Mouse (Mus musculus): ENCODE results near the gene Cstad. TPM values are rescaled to one million over a fixed set of nuclear protein-coding genes. Genes with fewer than 3 reads are reported as not detected.
A peak's percentile ranks its signal among the peaks of the same experiment; 100 is the strongest.

Gene Cstad
- polyA plus RNA-seq, 1 experiment from 2014 or later, result 1.2 TPM

DNA sequence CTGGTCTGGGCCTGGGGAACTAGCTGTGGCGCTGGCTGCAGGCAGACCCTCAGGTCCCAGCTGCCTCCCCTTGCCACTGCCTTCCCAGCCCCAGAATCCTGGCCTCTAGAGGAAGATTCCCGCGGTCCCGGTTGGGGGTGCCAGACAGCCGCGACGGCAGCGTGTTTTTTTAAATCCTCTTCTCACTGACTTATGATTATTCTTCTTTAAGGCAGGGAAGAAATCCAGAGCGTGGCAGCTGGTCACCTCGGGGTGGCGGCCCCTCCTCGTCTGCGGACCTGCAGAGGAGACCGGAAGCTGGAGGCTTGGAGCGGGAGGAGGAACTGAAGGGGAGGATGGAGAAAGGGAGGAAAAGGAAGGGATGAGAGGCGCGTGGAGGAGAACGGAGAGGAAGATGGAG, 18.7 kb downstream of the Cstad start:
- WGBS, result under 1% methylated on average over 18 of the region's 18 CpGs
- H3K4me1 ChIP-seq (ENCODE audit: control insufficient read depth, insufficient read depth, low read length), result peaks cover 22% of the 10 kb centered on the region
- no peaks in the 10 kb centered on the region for H3K9me3 ChIP-seq (ENCODE audit: control insufficient read depth, low read length)
- peak overlapping the region; percentile 86 for H3K27ac ChIP-seq (replicated peaks; ENCODE audit: low read depth, low read length)
- peak overlapping the region; percentile 9; the same call in 1 of the 2 replicates for H3K4me3 ChIP-seq (replicated peaks; ENCODE audit: low read depth, low read length)
- no peaks in the 10 kb centered on the region for H3K27me3 ChIP-seq (ENCODE audit: control insufficient read depth, insufficient read depth, low read length)
- H3K4me2 ChIP-seq (ENCODE audit: low read length), result peak overlapping the region; percentile 46
- no peaks in the 10 kb centered on the region for H3K36me3 ChIP-seq (ENCODE audit: control insufficient read depth, insufficient read depth, low read length)
- H3K9ac ChIP-seq (replicated peaks; ENCODE audit: low read length), result peak overlapping the region; percentile 38
- ATAC-seq (ENCODE audit: low FRiP score, low TSS enrichment), result peak; percentile 66
- peak; percentile 88 for DNase-seq

DNA sequence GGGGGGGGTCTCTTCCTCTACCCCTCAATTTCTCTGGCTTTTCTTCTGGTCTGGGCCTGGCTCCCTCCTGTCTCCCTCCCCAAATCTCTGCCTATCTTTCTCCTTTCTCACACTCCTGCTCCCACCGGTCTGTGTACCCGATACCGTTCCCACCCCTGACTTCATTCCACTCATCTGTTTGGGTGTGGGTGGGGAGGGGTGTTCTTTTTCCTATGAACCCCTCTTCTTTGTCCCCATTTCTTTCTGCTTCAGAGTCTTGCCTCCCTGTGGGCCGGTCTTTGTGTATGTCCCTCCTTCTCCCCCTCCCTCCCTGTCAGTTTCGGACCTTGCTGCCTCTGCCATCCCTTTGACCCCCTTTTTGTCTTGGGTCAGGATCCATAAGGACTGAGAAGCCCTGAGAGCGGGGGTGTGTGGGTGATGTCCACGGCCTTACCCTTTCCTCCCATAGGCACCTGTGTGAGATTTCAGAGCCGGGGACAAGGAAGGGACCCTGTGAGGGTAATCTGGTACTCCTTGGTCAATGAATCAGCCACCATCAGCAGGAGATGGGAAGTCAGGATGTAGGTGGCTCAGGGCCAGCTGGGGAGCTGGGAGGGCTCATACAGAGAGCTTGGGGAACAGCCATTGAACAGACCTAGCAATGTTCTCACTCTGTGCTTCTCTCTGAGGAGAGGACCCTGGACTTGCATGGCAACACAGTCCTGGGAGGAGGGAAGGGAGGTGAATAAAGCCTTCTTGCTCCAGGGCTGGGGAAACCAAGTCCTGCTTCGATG, 19.5 kb downstream of the Cstad start:
- peak overlapping the region; percentile 38 for H3K9ac ChIP-seq (replicated peaks; ENCODE audit: low read length)
- H3K4me3 ChIP-seq (replicated peaks; ENCODE audit: low read depth, low read length), result 0 out of 2 replicates have a peak overlapping the region, but pooled peaks have one; percentile 9
- H3K27me3 ChIP-seq (ENCODE audit: control insufficient read depth, insufficient read depth, low read length), result no peaks in the 10 kb centered on the region
- H3K36me3 ChIP-seq (ENCODE audit: control insufficient read depth, insufficient read depth, low read length), result no peaks in the 10 kb centered on the region
- WGBS, result 24% methylated on average over 9 of the region's 9 CpGs
- H3K4me1 ChIP-seq (ENCODE audit: control insufficient read depth, insufficient read depth, low read length), result peaks cover 17% of the 10 kb centered on the region
- no peaks in the 10 kb centered on the region for H3K9me3 ChIP-seq (ENCODE audit: control insufficient read depth, low read length)
- peak; percentile 55 for ATAC-seq (ENCODE audit: low FRiP score, low TSS enrichment)
- peak overlapping the region; percentile 86 for H3K27ac ChIP-seq (replicated peaks; ENCODE audit: low read depth, low read length)
- no peak for DNase-seq
- H3K4me2 ChIP-seq (ENCODE audit: low read length), result peak overlapping the region; percentile 46

DNA sequence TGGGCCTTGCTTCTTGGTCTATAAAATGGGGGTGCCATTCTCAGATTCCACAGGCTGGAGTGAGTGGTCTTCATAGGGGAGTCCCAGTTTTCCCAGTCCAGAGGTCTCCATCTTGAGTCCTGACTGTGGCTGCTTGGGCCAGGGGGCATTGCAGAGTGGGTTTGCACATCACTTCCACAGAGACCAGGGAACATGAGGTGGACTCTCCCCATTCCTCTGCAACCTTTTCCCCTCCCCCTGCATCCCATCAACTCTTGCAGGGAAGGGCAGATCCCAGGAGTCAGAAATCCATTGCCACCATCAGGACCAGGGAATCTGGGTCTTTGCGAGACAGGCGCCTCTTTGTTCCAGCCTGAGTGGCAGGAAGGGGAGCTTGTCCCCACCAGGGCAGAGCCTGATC, 21.0 kb downstream of the Cstad start:
- no peak overlapping the region for H3K4me2 ChIP-seq (ENCODE audit: low read length)
- WGBS, result 80% methylated on average over 2 of the region's 2 CpGs
- no peak overlapping the region for H3K9ac ChIP-seq (replicated peaks; ENCODE audit: low read length)
- H3K4me1 ChIP-seq (ENCODE audit: control insufficient read depth, insufficient read depth, low read length), result peaks cover 17% of the 10 kb centered on the region
- H3K4me3 ChIP-seq (replicated peaks; ENCODE audit: low read depth, low read length), result no peak overlapping the region
- ATAC-seq (ENCODE audit: low FRiP score, low TSS enrichment), result no peak
- H3K36me3 ChIP-seq (ENCODE audit: control insufficient read depth, insufficient read depth, low read length), result no peaks in the 10 kb centered on the region
- no peaks in the 10 kb centered on the region for H3K27me3 ChIP-seq (ENCODE audit: control insufficient read depth, insufficient read depth, low read length)
- H3K27ac ChIP-seq (replicated peaks; ENCODE audit: low read depth, low read length), result no peak overlapping the region
- H3K9me3 ChIP-seq (ENCODE audit: control insufficient read depth, low read length), result no peaks in the 10 kb centered on the region
- no peak for DNase-seq

GRCm38 (mm10) chr2:30616464-30616863, 21.6 kb downstream of the Cstad start:
- WGBS, result 76% methylated on average over 6 of the region's 6 CpGs
- ATAC-seq (ENCODE audit: low FRiP score, low TSS enrichment) (no peak), DNase-seq (no peak)
- Histone ChIP-seq H3K4me1 (ENCODE audit: control insufficient read depth, insufficient read depth, low read length) (peaks cover 17% of the 10 kb centered on the region), H3K4me3 (replicated peaks; ENCODE audit: low read depth, low read length) (no peak overlapping the region), H3K9ac (replicated peaks; ENCODE audit: low read length) (no peak overlapping the region), H3K27ac (replicated peaks; ENCODE audit: low read depth, low read length) (no peak overlapping the region), H3K4me2 (ENCODE audit: low read length) (no peak overlapping the region), H3K27me3 (ENCODE audit: control insufficient read depth, insufficient read depth, low read length) (no peaks in the 10 kb centered on the region), H3K36me3 (ENCODE audit: control insufficient read depth, insufficient read depth, low read length) (no peaks in the 10 kb centered on the region), H3K9me3 (ENCODE audit: control insufficient read depth, low read length) (no peaks in the 10 kb centered on the region)

DNA sequence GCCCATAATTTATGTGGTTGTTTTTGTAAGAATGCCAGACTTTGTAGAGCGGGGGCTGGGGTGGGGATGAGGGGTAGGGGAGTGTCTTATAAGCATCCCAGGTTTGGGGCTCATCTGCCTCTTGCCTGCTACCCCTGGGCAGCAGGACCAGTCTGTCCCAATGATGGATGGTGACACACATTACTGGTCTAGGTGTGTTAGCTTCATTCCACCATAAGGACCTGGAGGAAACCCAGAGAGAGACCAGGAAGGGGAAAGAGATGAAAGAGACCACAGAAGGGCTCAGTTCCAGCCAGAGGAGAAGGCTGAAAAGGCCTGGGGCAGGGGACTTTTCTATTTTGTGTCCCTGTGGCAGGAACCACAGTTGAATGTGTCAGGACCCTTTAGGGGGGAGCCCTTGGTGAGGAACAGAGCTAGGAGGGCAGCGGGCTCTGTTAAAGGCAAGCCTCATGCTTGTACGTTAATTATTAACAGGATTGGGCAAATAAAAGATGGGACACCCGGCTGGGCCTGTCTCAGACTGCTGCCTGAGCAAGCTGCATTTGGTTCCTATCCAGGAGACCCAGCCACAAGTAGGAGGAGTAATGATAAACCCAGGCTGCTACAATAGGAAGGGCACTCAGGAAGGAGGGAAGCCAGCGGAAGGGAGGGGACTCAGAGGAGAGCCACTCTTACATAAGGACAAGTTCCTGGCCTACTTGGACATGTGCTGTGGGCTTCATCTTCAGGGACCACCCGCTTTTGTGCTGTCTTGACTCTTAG, 23.8 kb downstream of the Cstad start:
- Histone ChIP-seq H3K4me2 (ENCODE audit: low read length) (no peak overlapping the region), H3K27ac (replicated peaks; ENCODE audit: low read depth, low read length) (0 out of 2 replicates have a peak overlapping the region, but pooled peaks have one; percentile 10), H3K4me1 (ENCODE audit: control insufficient read depth, insufficient read depth, low read length) (peaks cover 12% of the 10 kb centered on the region), H3K4me3 (replicated peaks; ENCODE audit: low read depth, low read length) (no peak overlapping the region), H3K27me3 (ENCODE audit: control insufficient read depth, insufficient read depth, low read length) (no peaks in the 10 kb centered on the region), H3K9me3 (ENCODE audit: control insufficient read depth, low read length) (no peaks in the 10 kb centered on the region), H3K36me3 (ENCODE audit: control insufficient read depth, insufficient read depth, low read length) (no peaks in the 10 kb centered on the region), H3K9ac (replicated peaks; ENCODE audit: low read length) (no peak overlapping the region)
- no peak for DNase-seq
- no peak for ATAC-seq (ENCODE audit: low FRiP score, low TSS enrichment)
- 85% methylated on average over 6 of the region's 6 CpGs for WGBS

DNA sequence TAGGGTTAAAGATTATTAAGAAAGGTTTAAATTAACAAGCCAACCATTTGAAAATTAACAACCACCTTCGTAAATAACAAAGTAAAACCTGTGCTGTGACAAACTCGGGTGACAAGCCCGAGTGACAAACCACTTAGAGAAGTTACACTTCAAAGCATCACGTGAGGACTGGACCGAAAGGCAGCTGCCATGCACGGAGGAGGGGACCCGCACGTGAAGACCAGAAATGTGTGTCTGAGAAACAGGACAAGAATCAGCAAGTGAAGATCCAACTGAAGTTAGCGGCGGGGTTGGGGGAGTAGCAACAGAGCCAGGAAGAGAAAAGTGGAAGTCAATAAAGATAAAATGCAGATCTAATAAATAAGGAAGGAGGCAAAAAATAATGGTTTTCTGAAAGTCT, 29.0 kb downstream of the Cstad start:
- WGBS, result 82% methylated on average over 10 of the region's 10 CpGs
- H3K9ac ChIP-seq (replicated peaks; ENCODE audit: low read length), result no peak overlapping the region
- no peak overlapping the region for H3K27ac ChIP-seq (replicated peaks; ENCODE audit: low read depth, low read length)
- no peak overlapping the region for H3K4me3 ChIP-seq (replicated peaks; ENCODE audit: low read depth, low read length)
- H3K36me3 ChIP-seq (ENCODE audit: control insufficient read depth, insufficient read depth, low read length), result no peaks in the 10 kb centered on the region
- H3K4me1 ChIP-seq (ENCODE audit: control insufficient read depth, insufficient read depth, low read length), result 0 out of 2 replicates have a peak, but pooled peaks cover under 1% of the 10 kb centered on the region
- no peaks in the 10 kb centered on the region for H3K9me3 ChIP-seq (ENCODE audit: control insufficient read depth, low read length)
- no peak overlapping the region for H3K4me2 ChIP-seq (ENCODE audit: low read length)
- H3K27me3 ChIP-seq (ENCODE audit: control insufficient read depth, insufficient read depth, low read length), result no peaks in the 10 kb centered on the region
- no peak for DNase-seq
- ATAC-seq (ENCODE audit: low FRiP score, low TSS enrichment), result no peak

GRCm38 (mm10) chr2:30625296-30625826, 30.5 kb downstream of the Cstad start:
- 77% methylated on average over 6 of the region's 6 CpGs for WGBS
- no peak for ATAC-seq (ENCODE audit: low FRiP score, low TSS enrichment)
- H3K27ac ChIP-seq (replicated peaks; ENCODE audit: low read depth, low read length), result no peak overlapping the region

GRCm38 (mm10) chr2:30626058-30626675, 31.3 kb downstream of the Cstad start:
- Histone ChIP-seq H3K4me3 (replicated peaks; ENCODE audit: low read depth, low read length) (no peak overlapping the region), H3K36me3 (ENCODE audit: control insufficient read depth, insufficient read depth, low read length) (no peaks in the 10 kb centered on the region), H3K9ac (replicated peaks; ENCODE audit: low read length) (no peak overlapping the region), H3K27ac (replicated peaks; ENCODE audit: low read depth, low read length) (no peak overlapping the region), H3K27me3 (ENCODE audit: control insufficient read depth, insufficient read depth, low read length) (no peaks in the 10 kb centered on the region), H3K4me2 (ENCODE audit: low read length) (no peak overlapping the region), H3K9me3 (ENCODE audit: control insufficient read depth, low read length) (no peaks in the 10 kb centered on the region), H3K4me1 (ENCODE audit: control insufficient read depth, insufficient read depth, low read length) (peaks cover 13% of the 10 kb centered on the region; the same call in 1 of the 2 replicates)
- WGBS, result 80% methylated on average over 17 of the region's 17 CpGs
- no peak for ATAC-seq (ENCODE audit: low FRiP score, low TSS enrichment)
- no peak for DNase-seq

More at GRCm38 (mm10) chr2:30625296-30625826, 30.5 kb downstream of the Cstad start:
- no peak overlapping the region for H3K4me3 ChIP-seq (replicated peaks; ENCODE audit: low read depth, low read length)
- H3K4me1 ChIP-seq (ENCODE audit: control insufficient read depth, insufficient read depth, low read length), result peaks cover 13% of the 10 kb centered on the region; the same call in 1 of the 2 replicates
- DNase-seq, result no peak
- no peaks in the 10 kb centered on the region for H3K27me3 ChIP-seq (ENCODE audit: control insufficient read depth, insufficient read depth, low read length)
- H3K36me3 ChIP-seq (ENCODE audit: control insufficient read depth, insufficient read depth, low read length), result no peaks in the 10 kb centered on the region
- no peak overlapping the region for H3K9ac ChIP-seq (replicated peaks; ENCODE audit: low read length)
- H3K9me3 ChIP-seq (ENCODE audit: control insufficient read depth, low read length), result no peaks in the 10 kb centered on the region
- H3K4me2 ChIP-seq (ENCODE audit: low read length), result no peak overlapping the region

All from midbrain, embryonic 14.5 days (tissue).